Mouse (Mus musculus) CH12.LX (cell line): ENCODE measurements around the gene Slc16a2.

Source experiments
- CTCF ChIP-seq, 2 experiments: IDR thresholded peaks in 1 of 2; conservative IDR thresholded peaks in 1 of 2; 2 replicates each; pipeline ENCODE4 v1.5.1; 2011 to 2012; ENCODE audit warnings: low read depth in 2 of 2, low read length in 2 of 2, improper control_type of control experiment in 1 of 2, inconsistent platforms in 1 of 2, mild to moderate bottlenecking in 1 of 2, moderate library complexity in 1 of 2
- E2F4 ChIP-seq: IDR thresholded peaks from 2 replicates; pipeline ENCODE4 v1.6.1; 2011; ENCODE audit warnings: low read depth, low read length, improper control_type of control experiment; ENCODE audit not compliant: insufficient replicate concordance
- NRF1 ChIP-seq: IDR thresholded peaks from 2 replicates; pipeline ENCODE4 v1.6.1; 2014; ENCODE audit warnings: low read depth, mild to moderate bottlenecking, inconsistent platforms, low read length, improper control_type of control experiment, moderate library complexity
- POLR2A ChIP-seq: IDR thresholded peaks from 2 replicates; pipeline ENCODE4 v1.6.1; 2011; ENCODE audit warnings: low read depth, mild to moderate bottlenecking, improper control_type of control experiment, low read length
- POLR2AphosphoS2 ChIP-seq: IDR thresholded peaks from 2 replicates; pipeline ENCODE4 v1.6.1; 2011; ENCODE audit warnings: low read depth, low read length, improper control_type of control experiment
- SIN3A ChIP-seq: IDR thresholded peaks from 2 replicates; pipeline ENCODE4 v1.6.1; 2012; ENCODE audit warnings: low read length, improper control_type of control experiment, inconsistent platforms
- SMC3 ChIP-seq: IDR thresholded peaks from 2 replicates; pipeline ENCODE4 v1.6.1; 2011; ENCODE audit warnings: low read depth, low read length, improper control_type of control experiment
- USF2 ChIP-seq: conservative IDR thresholded peaks from 2 replicates; pipeline ENCODE4 v1.6.1; 2011; ENCODE audit warnings: low read depth, low read length, improper control_type of control experiment
- ZKSCAN1 ChIP-seq: IDR thresholded peaks from 2 replicates; pipeline ENCODE4 v1.6.1; 2012; ENCODE audit warnings: low read depth, inconsistent platforms, low read length, improper control_type of control experiment, borderline replicate concordance

GRCm38 (mm10) chrX:103744171-103745039 is 77.4 kb downstream of the Slc16a2 start:
- TF ChIP-seq CTCF (conservative IDR thresholded peaks at IDR 0.05 in 1 of 2, IDR thresholded peaks at IDR 0.05 in 1 of 2; ENCODE audit: low read depth in 2 of 2, low read length in 2 of 2) (no peak), POLR2AphosphoS2 (no peak), POLR2A (no peak), USF2 (no peak), SMC3 (no peak), E2F4 (no peak), NRF1 (no peak), SIN3A (no peak), ZKSCAN1 (no peak)
